ENCODE assay signal across 14 mouse cellular contexts in genomic region chr12:110206812-110207211, GRCm38 (mm10).
DNase-seq lines count a peak whose midpoint lies in the region; ATAC-seq lines count a peak whose summit lies in the region.
"Had no signal": no experiment of that assay in that cellular context is flagged by ENCODE, and none has a peak within 500 bp of the region (broad histone marks: within the 10 kb centered on the region; RNA-seq: fewer than 3 reads in every experiment).

No protein-coding gene starts in this region.

- no peak overlapping the region for H3K27ac ChIP-seq in embryonic facial prominence, embryonic 11.5 days (replicated peaks; ENCODE audit: low read depth, low read length)
- H3K27ac ChIP-seq: embryonic facial prominence, embryonic 13.5 days; heart, adult 2 months; limb, embryonic 10.5 days; macrophage had no signal

- H3K9me3 ChIP-seq in embryonic facial prominence, embryonic 11.5 days (replicated peaks; ENCODE audit: control insufficient read depth, low read length) = no peaks in the 10 kb centered on the region
- H3K9me3 ChIP-seq: embryonic facial prominence, embryonic 13.5 days; limb, embryonic 10.5 days had no signal

- intact Hi-C loops in heart, postnatal 14 days (cut with DNase I) = no loop called here

- no peak overlapping the region for H3K4me2 ChIP-seq in embryonic facial prominence, embryonic 11.5 days (ENCODE audit: low read depth, low read length)
- H3K4me2 ChIP-seq: embryonic facial prominence, embryonic 13.5 days had no signal

- no peaks in the 10 kb centered on the region for H3K27me3 ChIP-seq in embryonic facial prominence, embryonic 11.5 days (ENCODE audit: control insufficient read depth, insufficient read depth, low read length)
- H3K27me3 ChIP-seq: embryonic facial prominence, embryonic 13.5 days had no signal

- peaks cover 7% of the 10 kb centered on the region; the same call in 1 of the 2 replicates for H3K4me1 ChIP-seq in embryonic facial prominence, embryonic 11.5 days (ENCODE audit: control insufficient read depth, insufficient read depth, low read length)

- 11% methylated on average over 6 of the region's 6 CpGs for WGBS in embryonic facial prominence, embryonic 11.5 days

- no peaks in the 10 kb centered on the region for H3K36me3 ChIP-seq in embryonic facial prominence, embryonic 11.5 days (replicated peaks; ENCODE audit: control insufficient read depth, insufficient read depth, low read depth, low read length)
- H3K36me3 ChIP-seq: embryonic facial prominence, embryonic 13.5 days; limb, embryonic 10.5 days had no signal

- no peak overlapping the region for H3K4me3 ChIP-seq in embryonic facial prominence, embryonic 11.5 days (ENCODE audit: low read depth, low read length)
- H3K4me3 ChIP-seq: embryonic facial prominence, embryonic 13.5 days; heart, adult 2 months; limb, embryonic 10.5 days had no signal

- DNase-seq in heart, adult 9 months (ENCODE audit: low spot score in 2 of 2) = peak; percentile 57 to 58
- no peak for DNase-seq in heart, postnatal 14 days
- DNase-seq in lung, adult 18-20 months = peak; percentile 31 to 60
- no peak for DNase-seq in lung, postnatal 25 days (ENCODE audit: low spot score)
- no peak for DNase-seq in embryonic facial prominence, embryonic 11.5 days (ENCODE audit: low spot score)
- DNase-seq in skeletal muscle tissue, adult 2 months (ENCODE audit: low read depth, low spot score) = peak; percentile 46
- DNase-seq in ovary, postnatal 10 days (ENCODE audit: low spot score) = no peak
- DNase-seq: cerebellum, adult 2 months; thymus, postnatal 14 days had no signal

- ATAC-seq in embryonic facial prominence, embryonic 11.5 days (replicated peaks; ENCODE audit: insufficient number of reproducible peaks, low FRiP score, low TSS enrichment, low read depth) = peak; percentile 27; the same call in 1 of the 2 replicates
- ATAC-seq: forebrain, embryonic 16.5 days had no signal

- H3K9ac ChIP-seq in embryonic facial prominence, embryonic 11.5 days (replicated peaks; ENCODE audit: low read length) = no peak overlapping the region
- H3K9ac ChIP-seq: embryonic facial prominence, embryonic 13.5 days had no signal

Comparison
In these comparisons a context has a peak if more than half of its experiments do, and no peak if none do; other contexts are left out.
1. DNase-seq: peak in heart, adult 9 months (2 of 2), lung, adult 18-20 months (2 of 2) and skeletal muscle tissue, adult 2 months (single experiment); none in heart, postnatal 14 days (0 of 2), lung, postnatal 25 days (single experiment), embryonic facial prominence, embryonic 11.5 days (single experiment) and ovary, postnatal 10 days (single experiment).